ENCODE assay signal across 13 mouse cellular contexts in genomic region chr9:111046222-111046621, GRCm38 (mm10). TPM values are rescaled to one million over a fixed set of nuclear protein-coding genes. Genes with fewer than 3 reads are reported as not detected.
DNase-seq lines count a peak whose midpoint lies in the region; ATAC-seq and TF ChIP-seq lines count a peak whose summit lies in the region.
"Had no signal": no experiment of that assay in that cellular context is flagged by ENCODE, and none has a peak within 500 bp of the region (broad histone marks: within the 10 kb centered on the region; RNA-seq: fewer than 3 reads in every experiment).

No protein-coding gene starts in this region.

- H3K36me3 ChIP-seq in liver, embryonic 16.5 days (ENCODE audit: control insufficient read depth, insufficient read depth): no peaks in the 10 kb centered on the region
- no peaks in the 10 kb centered on the region for H3K36me3 ChIP-seq in thymus, adult 2 months (ENCODE audit: control insufficient read depth, insufficient read depth, low read length)
- H3K36me3 ChIP-seq: hindbrain, embryonic 13.5 days; limb, embryonic 15.5 days; neural tube, embryonic 13.5 days; stomach, embryonic 15.5 days had no signal

- DNase-seq in spleen, postnatal 36 days (ENCODE audit: low spot score in 2 of 2): peak; percentile 29 to 50
- DNase-seq in spleen, postnatal 4 days (ENCODE audit: low spot score in 2 of 2): no peak
- DNase-seq in urinary bladder, postnatal 4 days (ENCODE audit: low spot score in 2 of 2): no peak
- no peak for DNase-seq in thymus, adult 2 months
- no peak for DNase-seq in thymus, postnatal 0 days (ENCODE audit: low spot score)

- no peak overlapping the region for H3K9ac ChIP-seq in liver, embryonic 16.5 days (ENCODE audit: low read depth, low read length)
- H3K9ac ChIP-seq: hindbrain, embryonic 13.5 days; limb, embryonic 15.5 days; neural tube, embryonic 13.5 days; stomach, embryonic 15.5 days had no signal

- no peaks in the 10 kb centered on the region for H3K9me3 ChIP-seq in liver, embryonic 16.5 days (replicated peaks; ENCODE audit: control insufficient read depth, low read length)
- H3K9me3 ChIP-seq: hindbrain, embryonic 13.5 days; limb, embryonic 15.5 days; neural tube, embryonic 13.5 days; stomach, embryonic 15.5 days had no signal

- no peak overlapping the region for H3K4me3 ChIP-seq in bone marrow macrophage, adult 2 months (ENCODE audit: insufficient read depth, low read length)
- no peak overlapping the region for H3K4me3 ChIP-seq in liver, embryonic 16.5 days (ENCODE audit: low read depth, low read length)
- H3K4me3 ChIP-seq in thymus, adult 2 months (ENCODE audit: control insufficient read depth, insufficient read depth, low read length): no peak overlapping the region
- H3K4me3 ChIP-seq: hindbrain, embryonic 13.5 days; left cerebral cortex, adult 2 months; limb, embryonic 15.5 days; neural tube, embryonic 13.5 days; stomach, embryonic 15.5 days had no signal

- peaks cover 23% of the 10 kb centered on the region for H3K4me1 ChIP-seq in bone marrow macrophage, adult 2 months (ENCODE audit: control insufficient read depth, insufficient read depth, low read length)
- no peaks in the 10 kb centered on the region; the same call in 1 of the 2 replicates for H3K4me1 ChIP-seq in liver, embryonic 16.5 days (ENCODE audit: control insufficient read depth, low read depth, low read length)
- peaks cover 8% of the 10 kb centered on the region for H3K4me1 ChIP-seq in thymus, adult 2 months (replicated peaks; ENCODE audit: control insufficient read depth, insufficient read depth, low read length)
- H3K4me1 ChIP-seq: hindbrain, embryonic 13.5 days; limb, embryonic 15.5 days; neural tube, embryonic 13.5 days; stomach, embryonic 15.5 days had no signal

- TF ChIP-seq POLR2A in bone marrow macrophage, adult 2 months (IDR thresholded peaks at IDR 0.05; ENCODE audit: borderline replicate concordance, low read depth, low read length): no peak
- no peak for TF ChIP-seq POLR2A in thymus, adult 2 months (IDR thresholded peaks at IDR 0.05; ENCODE audit: control insufficient read depth, extremely low read depth, insufficient read depth, low read length, poor library complexity)

- H3K27me3 ChIP-seq in liver, embryonic 16.5 days (ENCODE audit: control insufficient read depth, insufficient read depth, low read depth, low read length): no peaks in the 10 kb centered on the region
- H3K27me3 ChIP-seq in thymus, adult 2 months (ENCODE audit: control insufficient read depth, insufficient read depth, low read length): 0 out of 2 replicates have a peak, but pooled peaks cover 2% of the 10 kb centered on the region
- H3K27me3 ChIP-seq: hindbrain, embryonic 13.5 days; limb, embryonic 15.5 days; neural tube, embryonic 13.5 days; stomach, embryonic 15.5 days had no signal

- H3K27ac ChIP-seq in bone marrow macrophage, adult 2 months (ENCODE audit: insufficient read depth, low read depth, low read length): peak overlapping the region; percentile 28
- peak overlapping the region; percentile 20; the same call in 1 of the 2 replicates for H3K27ac ChIP-seq in liver, embryonic 16.5 days (ENCODE audit: low read length)
- no peak overlapping the region for H3K27ac ChIP-seq in thymus, adult 2 months (ENCODE audit: control insufficient read depth, insufficient read depth, low read length)
- H3K27ac ChIP-seq: hindbrain, embryonic 13.5 days; left cerebral cortex, adult 2 months; limb, embryonic 15.5 days; neural tube, embryonic 13.5 days; stomach, embryonic 15.5 days had no signal

- TF ChIP-seq CTCF in bone marrow macrophage, adult 2 months (IDR thresholded peaks at IDR 0.05; ENCODE audit: low read depth, low read length): no peak
- no peak for TF ChIP-seq CTCF in thymus, adult 2 months (IDR thresholded peaks at IDR 0.05; ENCODE audit: borderline replicate concordance, control insufficient read depth, extremely low read depth, insufficient read depth, low read length, poor library complexity)

- peak; percentile 46; the same call in 1 of the 2 replicates for ATAC-seq in liver, embryonic 16.5 days (ENCODE audit: low read depth)

- no peak overlapping the region for H3K4me2 ChIP-seq in liver, embryonic 16.5 days (ENCODE audit: low read depth, low read length)
- H3K4me2 ChIP-seq: hindbrain, embryonic 13.5 days; limb, embryonic 15.5 days; midbrain, embryonic 11.5 days; neural tube, embryonic 13.5 days; stomach, embryonic 15.5 days had no signal

- 21% methylated on average over 3 of the region's 3 CpGs for WGBS in liver, embryonic 16.5 days (ENCODE audit: insufficient replicate concordance)
- 7% methylated on average over 3 of the region's 3 CpGs for WGBS in thymus, adult 2 months

RNA-seq across cellular contexts. Expression of gene Ccrl2, which starts 11.1 kb away (rescaled TPM):
- polyA plus RNA-seq in bone marrow macrophage, adult 2 months (2012; ENCODE audit: insufficient read depth, insufficient read length, missing spikeins): 5.8 and 7.2 TPM in 2 replicates
- polyA plus RNA-seq in liver, embryonic 16.5 days (2015; fragmentation: Nextera tagmentation; extraction: Ambion mirVana): 15.7 and 18.2 TPM in 2 replicates
- polyA plus RNA-seq in thymus, adult 2 months (2012; rRNA removed): 2.3 and 3.6 TPM in 2 replicates
- 1.6 and 2.5 TPM in 2 replicates for polyA plus RNA-seq in thymus, postnatal 0 days (2015; fragmentation: Nextera tagmentation; extraction: Ambion mirVana)

RNA-seq across cellular contexts. Expression of gene Ltf, which starts 27.2 kb away (rescaled TPM):
- polyA plus RNA-seq in bone marrow macrophage, adult 2 months (2012; ENCODE audit: insufficient read depth, insufficient read length, missing spikeins): 2.7 and 3.6 TPM in 2 replicates
- polyA plus RNA-seq in liver, embryonic 16.5 days (2015; fragmentation: Nextera tagmentation; extraction: Ambion mirVana): 173 and 211 TPM in 2 replicates
- polyA plus RNA-seq in thymus, adult 2 months (2012; rRNA removed): 3.5 and 4.9 TPM in 2 replicates
- 2.4 and 8.0 TPM in 2 replicates for polyA plus RNA-seq in thymus, postnatal 0 days (2015; fragmentation: Nextera tagmentation; extraction: Ambion mirVana)

RNA-seq across cellular contexts. Expression of gene Rtp3, which starts 55.8 kb away (rescaled TPM):
- polyA plus RNA-seq in bone marrow macrophage, adult 2 months (2012; ENCODE audit: insufficient read depth, insufficient read length, missing spikeins): not detected in 2 replicates
- 13.7 and 18.1 TPM in 2 replicates for polyA plus RNA-seq in liver, embryonic 16.5 days (2015; fragmentation: Nextera tagmentation; extraction: Ambion mirVana)
- polyA plus RNA-seq in thymus, adult 2 months (2012; rRNA removed): 0.57 and 1.1 TPM in 2 replicates
- 0.14 and 0.20 TPM in 2 replicates for polyA plus RNA-seq in thymus, postnatal 0 days (2015; fragmentation: Nextera tagmentation; extraction: Ambion mirVana)
- polyA plus RNA-seq: hindbrain, embryonic 13.5 days; limb, embryonic 15.5 days; neural tube, embryonic 13.5 days had no signal

Comparison
In these comparisons a context has a peak if more than half of its experiments do, and no peak if none do; other contexts are left out.
1. DNase-seq: peak in spleen, postnatal 36 days (2 of 2); none in spleen, postnatal 4 days (0 of 2), urinary bladder, postnatal 4 days (0 of 2), thymus, adult 2 months (single experiment) and thymus, postnatal 0 days (single experiment).
2. RNA of gene Ltf, which starts 27.2 kb away (polyA plus RNA-seq): 173 to 211 TPM in liver, embryonic 16.5 days; 2.4 to 8.0 TPM in thymus, postnatal 0 days, 2.7 to 3.6 TPM in bone marrow macrophage, adult 2 months and 3.5 to 4.9 TPM in thymus, adult 2 months; every median in the first group is over 10 times any median in the second.